Comparison of ENCODE assay signal across 9 mouse cellular contexts in genomic region chr3:139859966-139860635, GRCm38 (mm10).
DNase-seq lines count a peak whose midpoint lies in the region; ATAC-seq and TF ChIP-seq lines count a peak whose summit lies in the region.
"Had no signal": no experiment of that assay in that cellular context is flagged by ENCODE, and none has a peak within 500 bp of the region (broad histone marks: within the 10 kb centered on the region; RNA-seq: fewer than 3 reads in every experiment).

No protein-coding gene starts in this region.

- intact Hi-C loops in heart, adult 2 months (cut with DNase I), result no loop called here
- intact Hi-C loops in gastrocnemius, postnatal 14 days (cut with DNase I; ENCODE audit: low total_unique reads), result no loop called here

- no peak overlapping the region; the same call in 1 of the 2 replicates for H3K4me2 ChIP-seq in heart, embryonic 16.5 days (ENCODE audit: low read depth, low read length)
- peak overlapping the region; percentile 53 for H3K4me2 ChIP-seq in embryonic facial prominence, embryonic 13.5 days
- H3K4me2 ChIP-seq in neural tube, embryonic 13.5 days, result peak overlapping the region; percentile 38

- peak overlapping the region; percentile 10; the same call in 1 of the 2 replicates for H3K27ac ChIP-seq in heart, embryonic 16.5 days (ENCODE audit: low read length)
- H3K27ac ChIP-seq in heart, adult 2 months, result no peak overlapping the region
- H3K27ac ChIP-seq in embryonic facial prominence, embryonic 13.5 days, result peak overlapping the region; percentile 83
- peak overlapping the region; percentile 78 for H3K27ac ChIP-seq in neural tube, embryonic 13.5 days (replicated peaks)
- H3K27ac ChIP-seq in thymus, adult 2 months (ENCODE audit: control insufficient read depth, insufficient read depth, low read length), result no peak overlapping the region
- H3K27ac ChIP-seq: liver, embryonic 14.5 days had no signal

- no peak for TF ChIP-seq EP300 in heart, adult 2 months (IDR thresholded peaks at IDR 0.05; ENCODE audit: insufficient read depth, low read depth, low read length)

- H3K9me3 ChIP-seq in heart, embryonic 16.5 days (replicated peaks; ENCODE audit: control insufficient read depth, low read length), result no peaks in the 10 kb centered on the region
- H3K9me3 ChIP-seq in embryonic facial prominence, embryonic 13.5 days, result no peaks in the 10 kb centered on the region
- no peaks in the 10 kb centered on the region for H3K9me3 ChIP-seq in neural tube, embryonic 13.5 days

- H3K36me3 ChIP-seq in heart, embryonic 16.5 days (ENCODE audit: control insufficient read depth, insufficient read depth), result no peaks in the 10 kb centered on the region
- H3K36me3 ChIP-seq in heart, adult 2 months (ENCODE audit: control insufficient read depth, insufficient read depth, low read length), result no peaks in the 10 kb centered on the region
- H3K36me3 ChIP-seq in embryonic facial prominence, embryonic 13.5 days, result no peaks in the 10 kb centered on the region
- H3K36me3 ChIP-seq in neural tube, embryonic 13.5 days, result no peaks in the 10 kb centered on the region
- H3K36me3 ChIP-seq in thymus, adult 2 months (ENCODE audit: control insufficient read depth, insufficient read depth, low read length), result no peaks in the 10 kb centered on the region

- no peaks in the 10 kb centered on the region for H3K79me2 ChIP-seq in heart, adult 2 months (replicated peaks; ENCODE audit: control insufficient read depth, insufficient read depth, low read length)

- TF ChIP-seq POLR2A in heart, adult 2 months (IDR thresholded peaks at IDR 0.05; ENCODE audit: insufficient read depth, low read depth, low read length), result no peak
- no peak for TF ChIP-seq POLR2A in thymus, adult 2 months (IDR thresholded peaks at IDR 0.05; ENCODE audit: control insufficient read depth, extremely low read depth, insufficient read depth, low read length, poor library complexity)

- no peaks in the 10 kb centered on the region for H3K4me1 ChIP-seq in heart, embryonic 16.5 days (ENCODE audit: control insufficient read depth, insufficient read depth, low read length)
- H3K4me1 ChIP-seq in heart, adult 2 months (ENCODE audit: control insufficient read depth, insufficient read depth, low read length), result no peaks in the 10 kb centered on the region
- H3K4me1 ChIP-seq in embryonic facial prominence, embryonic 13.5 days, result peaks cover 20% of the 10 kb centered on the region
- peaks cover 26% of the 10 kb centered on the region for H3K4me1 ChIP-seq in neural tube, embryonic 13.5 days (replicated peaks)
- H3K4me1 ChIP-seq in thymus, adult 2 months (replicated peaks; ENCODE audit: control insufficient read depth, insufficient read depth, low read length), result no peaks in the 10 kb centered on the region

- WGBS in heart, embryonic 16.5 days, result 55% methylated on average over 16 of the region's 16 CpGs
- WGBS in heart, adult 2 months, result 52% methylated on average over 16 of the region's 16 CpGs
- 18% methylated on average over 16 of the region's 16 CpGs for WGBS in embryonic facial prominence, embryonic 13.5 days
- WGBS in neural tube, embryonic 13.5 days, result 29% methylated on average over 16 of the region's 16 CpGs
- 59% methylated on average over 16 of the region's 16 CpGs for WGBS in thymus, adult 2 months

- no peak for TF ChIP-seq CTCF in heart, adult 2 months (IDR thresholded peaks at IDR 0.05)
- TF ChIP-seq CTCF in thymus, adult 2 months (IDR thresholded peaks at IDR 0.05; ENCODE audit: borderline replicate concordance, control insufficient read depth, extremely low read depth, insufficient read depth, low read length, poor library complexity), result no peak

- no peak overlapping the region for H3K4me3 ChIP-seq in heart, embryonic 16.5 days (ENCODE audit: low read length)
- no peak overlapping the region for H3K4me3 ChIP-seq in heart, adult 2 months
- H3K4me3 ChIP-seq in embryonic facial prominence, embryonic 13.5 days, result peak overlapping the region; percentile 23
- H3K4me3 ChIP-seq in neural tube, embryonic 13.5 days, result no peak overlapping the region
- H3K4me3 ChIP-seq in thymus, adult 2 months (ENCODE audit: control insufficient read depth, insufficient read depth, low read length), result no peak overlapping the region

- peak; percentile 45; the same call in 1 of the 2 replicates for ATAC-seq in heart, embryonic 16.5 days (replicated peaks; ENCODE audit: extremely low read depth, insufficient read depth, low FRiP score)
- ATAC-seq in embryonic facial prominence, embryonic 13.5 days (ENCODE audit: insufficient number of reproducible peaks, insufficient read depth, low FRiP score, low TSS enrichment, low read depth), result peak; percentile 84
- peak; percentile 62 for ATAC-seq in neural tube, embryonic 13.5 days (ENCODE audit: low read depth)

- no peak for DNase-seq in heart, adult 2 months
- DNase-seq in hindlimb bud, embryonic 11.5 days (ENCODE audit: extremely low spot score, low read depth, low spot score), result peak; percentile 76
- DNase-seq in thymus, adult 2 months, result no peak
- no peak for DNase-seq in gastrocnemius, postnatal 14 days
- DNase-seq in spleen, adult 12 weeks (ENCODE audit: low spot score), result no peak

- H3K27me3 ChIP-seq in heart, embryonic 16.5 days (ENCODE audit: control insufficient read depth, insufficient read depth, low read length), result no peaks in the 10 kb centered on the region
- no peaks in the 10 kb centered on the region for H3K27me3 ChIP-seq in heart, adult 2 months (ENCODE audit: control insufficient read depth, insufficient read depth, low read length)
- H3K27me3 ChIP-seq in embryonic facial prominence, embryonic 13.5 days, result no peaks in the 10 kb centered on the region
- no peaks in the 10 kb centered on the region for H3K27me3 ChIP-seq in neural tube, embryonic 13.5 days
- no peaks in the 10 kb centered on the region for H3K27me3 ChIP-seq in thymus, adult 2 months (ENCODE audit: control insufficient read depth, insufficient read depth, low read length)

- no peak overlapping the region for H3K9ac ChIP-seq in heart, embryonic 16.5 days (ENCODE audit: low read length)
- H3K9ac ChIP-seq in heart, adult 2 months (ENCODE audit: low read depth, low read length), result no peak overlapping the region
- H3K9ac ChIP-seq in embryonic facial prominence, embryonic 13.5 days, result no peak overlapping the region
- no peak overlapping the region for H3K9ac ChIP-seq in neural tube, embryonic 13.5 days
- H3K9ac ChIP-seq: liver, embryonic 14.5 days had no signal

Comparison
In these comparisons a context has a peak if more than half of its experiments do, and no peak if none do; other contexts are left out.
1. H3K27ac ChIP-seq: peak in heart, embryonic 16.5 days (single experiment), embryonic facial prominence, embryonic 13.5 days (single experiment) and neural tube, embryonic 13.5 days (single experiment); none in heart, adult 2 months (single experiment) and thymus, adult 2 months (single experiment).
2. Peak in every context shown above with its lines, with median percentiles within 50 percentile points of each other: ATAC-seq.